Mouse (Mus musculus): ENCODE measurements around the gene Slc32a1.

- TF ChIP-seq GATA1 (IDR thresholded peaks at IDR 0.05; ENCODE audit: borderline replicate concordance, low read length) (no peak), FLI1 (IDR thresholded peaks at IDR 0.05; ENCODE audit: low read length) (no peak)
These were observed 45.2 kb downstream of the Slc32a1 start for GRCm38 (mm10) chr2:158655806-158656205.
